Mouse (Mus musculus): Measurements from ENCODE around the gene Krtap28-13. TPM values are rescaled to one million over a fixed set of nuclear protein-coding genes. Genes with fewer than 3 reads are reported as not detected.

Krtap28-13 gene
- polyA plus RNA-seq, 1 experiment from 2014 or later = not detected

DNA sequence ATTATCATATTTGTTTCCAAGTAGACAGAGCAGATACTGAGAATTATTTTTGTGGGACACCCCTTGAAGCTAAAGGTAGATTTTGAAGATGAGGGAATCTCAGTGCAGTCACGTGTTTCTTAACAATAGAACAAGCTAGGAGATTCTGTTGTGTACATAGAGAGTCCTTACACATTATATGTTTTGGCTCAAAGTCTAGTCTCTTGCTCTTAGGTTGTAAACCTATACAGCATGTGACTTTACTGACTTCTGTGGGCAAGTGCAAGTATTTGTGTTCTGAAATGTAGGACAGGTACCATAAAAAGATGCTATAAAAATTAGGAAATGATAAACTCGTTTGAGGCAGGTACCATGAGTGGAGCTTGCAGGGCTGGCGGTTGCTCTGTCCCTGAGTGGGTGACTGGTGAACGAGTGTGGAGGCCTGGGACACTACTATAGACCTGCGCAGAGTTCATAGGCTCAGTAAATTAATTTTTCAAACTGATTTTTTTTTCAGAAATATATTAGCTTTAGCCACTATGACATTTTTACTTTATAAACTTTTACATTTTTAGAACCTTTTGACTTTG, 46.8 kb downstream of the Krtap28-13 start:
- H3K36me3 ChIP-seq (replicated peaks; ENCODE audit: control insufficient read depth, insufficient read depth) = no peaks in the 10 kb centered on the region
- no peak overlapping the region for H3K27ac ChIP-seq
- no peak overlapping the region for H3K4me3 ChIP-seq (replicated peaks; ENCODE audit: low read length)
- ATAC-seq (ENCODE audit: low FRiP score) = no peak
- no peaks in the 10 kb centered on the region for H3K27me3 ChIP-seq (ENCODE audit: control insufficient read depth, insufficient read depth, low read length)
- H3K4me1 ChIP-seq (replicated peaks; ENCODE audit: control insufficient read depth, insufficient read depth, low read length) = no peaks in the 10 kb centered on the region
- no peak overlapping the region for H3K4me2 ChIP-seq (replicated peaks)
- H3K9ac ChIP-seq = no peak overlapping the region
- DNase-seq (ENCODE audit: low spot score) = no peak
- 86% methylated on average over 5 of the region's 5 CpGs for WGBS
- no peaks in the 10 kb centered on the region for H3K9me3 ChIP-seq (ENCODE audit: control insufficient read depth, low read length)

DNA sequence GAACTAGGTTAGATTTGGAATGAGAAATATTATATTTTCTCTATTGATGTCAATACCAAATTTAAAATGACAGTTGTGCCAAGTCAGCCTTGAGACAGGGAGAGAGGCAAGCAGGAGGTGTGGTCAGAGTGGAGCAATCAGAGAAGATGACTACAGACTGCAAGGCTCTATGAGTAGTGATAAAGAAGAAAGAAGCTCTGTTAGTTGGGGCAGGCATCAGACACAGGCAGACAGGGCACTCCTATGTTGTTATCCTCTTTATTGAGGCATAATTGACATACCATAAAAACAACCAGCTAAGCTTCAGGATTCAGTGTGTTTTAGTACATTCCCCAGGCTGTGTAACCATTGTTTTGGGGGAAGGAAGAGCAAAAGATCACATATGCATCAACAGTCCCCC, 50.3 kb downstream of the Krtap28-13 start:
- Histone ChIP-seq H3K4me1 (replicated peaks; ENCODE audit: control insufficient read depth, insufficient read depth, low read length) (no peaks in the 10 kb centered on the region), H3K27ac (no peak overlapping the region), H3K36me3 (replicated peaks; ENCODE audit: control insufficient read depth, insufficient read depth) (no peaks in the 10 kb centered on the region), H3K4me3 (replicated peaks; ENCODE audit: low read length) (no peak overlapping the region), H3K4me2 (replicated peaks) (no peak overlapping the region), H3K27me3 (ENCODE audit: control insufficient read depth, insufficient read depth, low read length) (no peaks in the 10 kb centered on the region), H3K9ac (no peak overlapping the region), H3K9me3 (ENCODE audit: control insufficient read depth, low read length) (no peaks in the 10 kb centered on the region)
- ATAC-seq (ENCODE audit: low FRiP score) = no peak
- DNase-seq (ENCODE audit: low spot score) = no peak

Other genes starting within 250 kb of the Krtap28-13 start
- gene Agfg1, start 221.4 kb upstream of the Krtap28-13 start, polyA plus RNA-seq (2014; fragmentation: Nextera tagmentation; extraction: Ambion mirVana) = 42.9 and 46.4 TPM in 2 replicates
- gene A030005L19Rik, start 147.6 kb upstream of the Krtap28-13 start, polyA plus RNA-seq (2014; fragmentation: Nextera tagmentation; extraction: Ambion mirVana) = not detected in 2 replicates
- not detected in 2 replicates for gene A030014E15Rik, start 136.0 kb upstream of the Krtap28-13 start, polyA plus RNA-seq (2014; fragmentation: Nextera tagmentation; extraction: Ambion mirVana)
- not detected in 2 replicates for gene Gm6217, start 129.5 kb upstream of the Krtap28-13 start, polyA plus RNA-seq (2014; fragmentation: Nextera tagmentation; extraction: Ambion mirVana)
- gene A030003K21Rik, start 117.5 kb upstream of the Krtap28-13 start, polyA plus RNA-seq (2014; fragmentation: Nextera tagmentation; extraction: Ambion mirVana) = not detected in 2 replicates
- gene Gm7544, start 104.9 kb upstream of the Krtap28-13 start, polyA plus RNA-seq (2014; fragmentation: Nextera tagmentation; extraction: Ambion mirVana) = not detected in 2 replicates
- not detected in 2 replicates for gene Gm47955, start 100.6 kb upstream of the Krtap28-13 start, polyA plus RNA-seq (2014; fragmentation: Nextera tagmentation; extraction: Ambion mirVana)
- not detected in 2 replicates for gene Gm47959, start 60.4 kb upstream of the Krtap28-13 start, polyA plus RNA-seq (2014; fragmentation: Nextera tagmentation; extraction: Ambion mirVana)
- gene Slc19a3, start 22.5 kb upstream of the Krtap28-13 start, polyA plus RNA-seq (2014; fragmentation: Nextera tagmentation; extraction: Ambion mirVana) = 0.98 and 1.5 TPM in 2 replicates
- gene Krtap28-10, start 18.4 kb upstream of the Krtap28-13 start, polyA plus RNA-seq (2014; fragmentation: Nextera tagmentation; extraction: Ambion mirVana) = not detected in 2 replicates
- gene Gm47969, start 16.0 kb upstream of the Krtap28-13 start, polyA plus RNA-seq (2014; fragmentation: Nextera tagmentation; extraction: Ambion mirVana) = not detected in 2 replicates
- not detected in 2 replicates for gene A030005K14Rik, start 1.6 kb upstream of the Krtap28-13 start, polyA plus RNA-seq (2014; fragmentation: Nextera tagmentation; extraction: Ambion mirVana)
- gene Ccl20, start 55.8 kb downstream of the Krtap28-13 start, polyA plus RNA-seq (2014; fragmentation: Nextera tagmentation; extraction: Ambion mirVana) = not detected in 2 replicates
- gene Daw1, start 98.8 kb downstream of the Krtap28-13 start, polyA plus RNA-seq (2014; fragmentation: Nextera tagmentation; extraction: Ambion mirVana) = 1.2 and 2.0 TPM in 2 replicates

All from hindbrain, embryonic 14.5 days (tissue).